Mouse (Mus musculus): ENCODE results near the gene 1110004F10Rik. TPM values are rescaled to one million over a fixed set of nuclear protein-coding genes. Genes with fewer than 3 reads are reported as not detected.

Gene 1110004F10Rik
- polyA plus RNA-seq (2012; rRNA removed), result 62.3 and 64.3 TPM in 2 replicates

DNA sequence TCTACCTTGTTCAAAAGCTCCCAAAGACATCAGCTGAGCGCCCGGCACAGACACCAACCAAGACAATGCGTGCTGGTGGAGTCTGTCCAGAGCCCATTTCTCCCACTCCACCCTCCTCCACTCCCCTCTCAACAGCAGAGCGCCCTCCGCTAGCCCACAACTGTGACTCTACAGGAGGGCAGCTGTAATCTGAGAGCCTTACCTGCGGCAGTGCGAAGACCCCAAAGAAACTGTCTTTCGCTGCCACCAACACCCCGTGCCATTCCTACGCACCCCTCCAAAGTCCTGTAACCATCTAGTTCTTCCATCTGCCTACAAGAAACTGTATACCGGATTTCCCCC is at the start of gene 1110004F10Rik:
Gene 1110004F10Rik, plus strand, starts transcription at position 202 of the 342 bp plus-strand sequence.

DNA sequence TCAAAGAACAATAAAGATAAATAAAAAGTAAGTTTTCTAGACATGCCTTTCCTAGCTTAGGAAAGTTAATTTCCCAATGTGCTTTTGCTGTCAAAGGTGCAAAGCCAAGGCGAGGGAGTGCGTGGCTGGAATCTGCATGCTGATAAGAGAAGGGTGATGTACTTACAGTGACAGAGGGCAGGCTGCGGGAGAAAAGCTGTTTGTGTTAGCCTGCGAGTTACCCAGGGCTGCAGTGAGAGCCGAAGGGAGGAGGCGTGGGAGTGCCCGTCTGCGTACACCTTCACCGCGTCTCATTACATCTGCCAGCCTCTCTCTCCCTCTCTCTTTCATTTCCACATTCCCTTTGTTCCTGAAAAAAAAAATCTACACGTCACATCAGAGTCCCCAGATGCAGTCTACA is 686 bp upstream of the 1110004F10Rik start, which contains the start of gene Sox6:
Gene Sox6, minus strand, starts transcription at position 286 of the 400 bp plus-strand sequence.

DNA sequence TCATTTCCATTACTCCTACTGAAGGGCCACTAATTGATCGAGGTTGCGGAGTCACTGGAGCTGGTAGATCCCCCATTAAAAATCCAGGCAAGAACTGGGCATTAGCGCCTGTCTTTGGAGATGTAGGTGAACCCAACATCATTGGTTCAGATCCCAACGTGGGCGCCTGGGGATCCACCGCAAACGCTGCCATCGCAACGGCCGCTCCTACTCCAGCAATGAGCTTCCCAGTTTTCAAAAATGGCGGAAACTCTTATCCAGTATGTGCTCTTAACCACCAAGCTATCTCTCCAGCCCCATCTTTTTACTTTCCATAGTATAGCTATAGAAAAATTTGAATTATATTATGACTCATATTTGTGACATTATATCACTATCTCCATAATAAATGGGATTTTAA is 45.2 kb downstream of the 1110004F10Rik start, which contains the start of gene Gm4353:
Gene Gm4353, minus strand, starts transcription at position 270 of the 400 bp plus-strand sequence.

Other genes starting within 250 kb of the 1110004F10Rik start
- 13.1 and 16.1 TPM in 2 replicates for gene Sox6, start 601 bp upstream of the 1110004F10Rik start, polyA plus RNA-seq (2012; rRNA removed)
- gene Gm4353, start 45.2 kb downstream of the 1110004F10Rik start, polyA plus RNA-seq (2012; rRNA removed), result 0.50 and 0.61 TPM in 2 replicates

All from liver, embryonic 14 days (tissue).